Mouse (Mus musculus) MEL (cell line): ENCODE results near the gene Gosr2. TPM values are rescaled to one million over a fixed set of nuclear protein-coding genes. Genes with fewer than 3 reads are reported as not detected.
A peak's percentile ranks its signal among the peaks of the same experiment; 100 is the strongest.

Experiments
- DNase-seq: peaks from one replicate; pipeline ENCODE4 v3.0.0; 2011; ENCODE audit warnings: low read depth, low spot score
- H3K27ac ChIP-seq: 2 replicates; pipeline ENCODE4 v1.5.1; 2012; ENCODE audit warnings: low read depth, mild to moderate bottlenecking, control low read depth, low read length, moderate library complexity; ENCODE audit not compliant: control insufficient read depth
- H3K27me3 ChIP-seq, 2 experiments: fragments of 150-350 bp in 1 of 2; sonication (generic) in 1 of 2; 2 replicates each; pipeline ENCODE4 v1.6.1; 2012; ENCODE audit warnings: low read length in 2 of 2, mild to moderate bottlenecking in 2 of 2, improper control_type of control experiment in 1 of 2, moderate library complexity in 1 of 2; ENCODE audit not compliant: insufficient read depth in 2 of 2, control insufficient read depth in 1 of 2
- H3K36me3 ChIP-seq, 2 experiments: 2 replicates each; pipeline ENCODE4 v1.6.1; 2012 to 2014; ENCODE audit warnings: low read length in 2 of 2, improper control_type of control experiment in 1 of 2, inconsistent platforms in 1 of 2, mild to moderate bottlenecking in 1 of 2; ENCODE audit not compliant: insufficient read depth in 2 of 2, control insufficient read depth in 1 of 2
- H3K4me1 ChIP-seq, 2 experiments: fragments of 150-350 bp in 1 of 2; sonication (generic) in 1 of 2; 2 replicates each; pipeline ENCODE4 v1.6.1; 2012; ENCODE audit warnings: low read length in 2 of 2, improper control_type of control experiment in 1 of 2, mild to moderate bottlenecking in 1 of 2; ENCODE audit not compliant: insufficient read depth in 2 of 2, control insufficient read depth in 1 of 2
- H3K4me3 ChIP-seq, 2 experiments: fragments of 150-350 bp in 1 of 2; sonication (generic) in 1 of 2; 2 replicates each; pipeline ENCODE4 v1.5.1; 2012; ENCODE audit warnings: low read depth in 2 of 2, low read length in 2 of 2, mild to moderate bottlenecking in 2 of 2, moderate library complexity in 2 of 2, control low read depth in 1 of 2, improper control_type of control experiment in 1 of 2; ENCODE audit not compliant: control insufficient read depth in 1 of 2, insufficient read depth in 1 of 2
- H3K79me2 ChIP-seq: 2 replicates; pipeline ENCODE4 v1.6.1; 2012; ENCODE audit warnings: mild to moderate bottlenecking, low read length, moderate library complexity; ENCODE audit not compliant: control insufficient read depth, poor library complexity, insufficient read depth
- H3K9ac ChIP-seq: 2 replicates; pipeline ENCODE4 v1.6.1; 2012; ENCODE audit warnings: low read depth, mild to moderate bottlenecking, control low read depth, low read length, moderate library complexity; ENCODE audit not compliant: control insufficient read depth, poor library complexity, severe bottlenecking
- H3K9me3 ChIP-seq: fragments of 150-350 bp; sonication (generic); replicated peaks from 2 replicates; pipeline ENCODE4 v1.6.1; 2012; ENCODE audit warnings: mild to moderate bottlenecking, low read length, improper control_type of control experiment, moderate library complexity; ENCODE audit not compliant: insufficient read depth
- BHLHE40 ChIP-seq: IDR thresholded peaks from 2 replicates; pipeline ENCODE4 v1.6.1; 2012; ENCODE audit warnings: low read depth, mild to moderate bottlenecking, inconsistent platforms, low read length, improper control_type of control experiment, borderline replicate concordance
- CHD1 ChIP-seq: IDR thresholded peaks from 2 replicates; pipeline ENCODE4 v1.6.1; 2012; ENCODE audit warnings: low read depth, mild to moderate bottlenecking, inconsistent platforms, low read length, improper control_type of control experiment
- CHD2 ChIP-seq: IDR thresholded peaks from 2 replicates; pipeline ENCODE4 v1.6.1; 2011; ENCODE audit warnings: low read length, improper control_type of control experiment
- CTCF ChIP-seq, 3 experiments: IDR thresholded peaks in 2 of 3; conservative IDR thresholded peaks in 1 of 3; 2 replicates each; pipeline ENCODE4 v1.5.1; 2011 to 2012; ENCODE audit warnings: low read length in 3 of 3, low read depth in 2 of 3, mild to moderate bottlenecking in 2 of 3, improper control_type of control experiment in 1 of 3, inconsistent platforms in 1 of 3, mixed read lengths in 1 of 3, moderate library complexity in 1 of 3; ENCODE audit not compliant: control insufficient read depth in 1 of 3, insufficient read depth in 1 of 3, poor library complexity in 1 of 3, severe bottlenecking in 1 of 3
- EP300 ChIP-seq, 2 experiments: IDR thresholded peaks; 2 replicates each; pipeline ENCODE4 v1.6.1; 2011; ENCODE audit warnings: improper control_type of control experiment in 2 of 2, low read length in 2 of 2, low read depth in 1 of 2, mild to moderate bottlenecking in 1 of 2
- ETS1 ChIP-seq: IDR thresholded peaks from 2 replicates; pipeline ENCODE4 v1.6.1; 2012; ENCODE audit warnings: low read depth, mild to moderate bottlenecking, inconsistent platforms, low read length, improper control_type of control experiment, moderate library complexity
- HCFC1 ChIP-seq: IDR thresholded peaks from 2 replicates; pipeline ENCODE4 v1.6.1; 2012; ENCODE audit warnings: low read depth, mild to moderate bottlenecking, inconsistent platforms, low read length, improper control_type of control experiment, moderate library complexity
- MAFK ChIP-seq: IDR thresholded peaks from 2 replicates; pipeline ENCODE4 v1.6.1; 2011; ENCODE audit warnings: low read depth, mild to moderate bottlenecking, low read length, improper control_type of control experiment, borderline replicate concordance
- MAX ChIP-seq: IDR thresholded peaks from 2 replicates; pipeline ENCODE4 v1.6.1; 2011; ENCODE audit warnings: low read length, improper control_type of control experiment
- MYB ChIP-seq: IDR thresholded peaks from 2 replicates; pipeline ENCODE4 v1.6.1; 2011; ENCODE audit warnings: mild to moderate bottlenecking, low read depth, low read length, improper control_type of control experiment
- NELFE ChIP-seq: IDR thresholded peaks from 2 replicates; pipeline ENCODE4 v1.6.1; 2011; ENCODE audit warnings: low read depth, low read length, improper control_type of control experiment
- POLR2A ChIP-seq, 2 experiments: IDR thresholded peaks; 2 replicates each; pipeline ENCODE4 v1.6.1; 2011 to 2012; ENCODE audit warnings: low read length in 2 of 2, mild to moderate bottlenecking in 2 of 2, control low read depth in 1 of 2, improper control_type of control experiment in 1 of 2, low read depth in 1 of 2, moderate library complexity in 1 of 2; ENCODE audit not compliant: control insufficient read depth in 1 of 2, insufficient read depth in 1 of 2, poor library complexity in 1 of 2
- POLR2AphosphoS5 ChIP-seq: IDR thresholded peaks from 2 replicates; pipeline ENCODE4 v1.6.1; 2012; ENCODE audit warnings: low read depth, borderline replicate concordance, mild to moderate bottlenecking, inconsistent platforms, low read length, moderate library complexity, mixed read lengths
- RAD21 ChIP-seq: IDR thresholded peaks from 2 replicates; pipeline ENCODE4 v1.6.1; 2011; ENCODE audit warnings: mild to moderate bottlenecking, low read depth, low read length, improper control_type of control experiment
- RCOR1 ChIP-seq: IDR thresholded peaks from 2 replicates; pipeline ENCODE4 v1.6.1; 2012; ENCODE audit warnings: low read depth, mild to moderate bottlenecking, inconsistent platforms, low read length, improper control_type of control experiment
- SMC3 ChIP-seq: IDR thresholded peaks from 2 replicates; pipeline ENCODE4 v1.6.1; 2011; ENCODE audit warnings: low read depth, low read length, improper control_type of control experiment
- TCF12 ChIP-seq: IDR thresholded peaks from 2 replicates; pipeline ENCODE4 v1.6.1; 2014; ENCODE audit warnings: low read depth, mild to moderate bottlenecking, inconsistent platforms, low read length, improper control_type of control experiment, moderate library complexity
- UBTF ChIP-seq: IDR thresholded peaks from 2 replicates; pipeline ENCODE4 v1.6.1; 2012; ENCODE audit warnings: low read depth, mild to moderate bottlenecking, inconsistent platforms, low read length, improper control_type of control experiment, moderate library complexity, borderline replicate concordance; ENCODE audit not compliant: insufficient read depth
- ZC3H11A ChIP-seq: IDR thresholded peaks from 2 replicates; pipeline ENCODE4 v1.6.1; 2012; ENCODE audit warnings: low read depth, mild to moderate bottlenecking, inconsistent platforms, low read length, improper control_type of control experiment
- ZMIZ1 ChIP-seq: IDR thresholded peaks from 2 replicates; pipeline ENCODE4 v1.6.1; 2012; ENCODE audit warnings: low read depth, mild to moderate bottlenecking, inconsistent platforms, low read length, improper control_type of control experiment, moderate library complexity
- ZNF384 ChIP-seq: IDR thresholded peaks from 2 replicates; pipeline ENCODE4 v1.6.1; 2012; ENCODE audit warnings: low read depth, mild to moderate bottlenecking, inconsistent platforms, low read length, improper control_type of control experiment
- polyA plus RNA-seq, 2 experiments: library from polyadenylated mRNA; stranded (reverse) in 1 of 2; unstranded in 1 of 2; fragments of >175 nt in 1 of 2; fragments of >200 nt in 1 of 2; gene quantifications; 2 replicates each; pipeline versions ENCODE4 v1.2.1 to v1.2.4; 2012; ENCODE audit warnings: low replicate concordance in 2 of 2, low read depth in 1 of 2; ENCODE audit not compliant: insufficient read length in 2 of 2, insufficient read depth in 1 of 2, missing spikeins in 1 of 2
- total RNA-seq: library from RNA; depleted of rRNA; stranded (reverse); fragments of 300-350 nt; gene quantifications from 2 replicates; pipeline ENCODE4 v1.2.3, GENCODE M21; 2012

Gosr2 gene
- total and polyA plus RNA-seq, 3 experiments: 101 to 149 TPM; not detected in 1

DNA sequence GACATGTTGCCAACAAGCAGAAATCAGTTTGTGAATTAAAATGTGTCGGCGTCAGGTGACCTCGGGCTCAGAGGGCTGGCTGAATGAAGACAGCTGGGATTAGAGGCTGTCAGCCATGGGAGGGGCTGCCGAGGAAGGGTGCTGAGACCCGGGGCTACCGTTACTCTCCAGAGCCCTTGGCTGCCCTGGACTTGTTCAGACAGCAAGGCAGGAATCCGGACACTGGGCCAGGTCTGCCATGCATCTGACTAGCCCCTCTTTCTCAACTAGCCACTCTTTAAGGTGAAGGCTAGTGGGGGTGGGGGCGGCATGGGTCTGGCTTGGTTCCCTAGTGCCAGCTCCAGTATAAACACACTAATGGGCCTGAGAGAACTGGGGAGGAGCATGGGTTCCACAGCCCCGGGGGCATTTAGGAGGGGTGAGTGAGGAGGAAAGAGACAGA, 24.4 kb upstream of the Gosr2 start:
- no peak for TF ChIP-seq HCFC1
- no peak for TF ChIP-seq CHD1
- TF ChIP-seq ZNF384: no peak
- TF ChIP-seq NELFE: no peak
- no peak for TF ChIP-seq MAX
- TF ChIP-seq ZC3H11A: no peak
- TF ChIP-seq RCOR1: no peak
- TF ChIP-seq SMC3: no peak
- H3K27ac ChIP-seq: no peak overlapping the region
- no peak overlapping the region for H3K9ac ChIP-seq
- no peak for DNase-seq
- no peak overlapping the region for H3K4me3 ChIP-seq
- no peaks in the 10 kb centered on the region for H3K9me3 ChIP-seq
- H3K27me3 ChIP-seq: peaks cover 0 to 2% of the 10 kb centered on the region in 2 experiments; a peak in 1 of 4 replicates
- H3K79me2 ChIP-seq: no peaks in the 10 kb centered on the region
- H3K36me3 ChIP-seq: no peaks in the 10 kb centered on the region
- no peaks in the 10 kb centered on the region for H3K4me1 ChIP-seq

DNA sequence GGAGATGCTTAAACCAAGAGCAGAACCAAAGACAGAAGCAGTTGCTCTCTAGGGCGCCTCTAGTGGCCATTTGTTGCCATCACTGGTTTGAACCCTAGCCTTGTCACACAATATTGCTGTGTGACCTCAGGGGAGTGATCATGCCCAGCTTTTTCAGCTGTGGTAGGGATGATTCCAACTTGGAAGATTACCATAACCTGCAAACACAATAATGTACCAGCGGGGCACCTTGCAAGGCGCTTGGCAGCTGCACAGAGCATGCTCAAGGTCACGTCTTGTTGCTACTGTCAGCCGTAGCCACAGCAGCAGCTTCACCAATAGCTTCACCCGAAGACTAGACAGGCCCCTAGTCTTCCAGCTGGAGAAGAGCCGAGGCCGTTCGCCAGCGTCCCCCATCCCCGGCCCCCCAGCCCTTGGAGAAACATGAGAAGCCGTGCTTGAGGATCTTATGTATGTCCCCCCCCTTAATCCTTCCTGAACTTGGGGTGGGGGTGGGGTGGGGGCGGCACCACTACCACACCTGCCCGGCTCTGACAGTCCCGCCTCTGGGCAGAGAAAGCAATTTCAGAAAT, 23.9 kb upstream of the Gosr2 start:
- H3K9ac ChIP-seq: no peak overlapping the region
- H3K79me2 ChIP-seq: no peaks in the 10 kb centered on the region
- DNase-seq: peak; percentile 28
- TF ChIP-seq UBTF: no peak
- TF ChIP-seq CTCF (IDR thresholded peaks at IDR 0.05 in 2 of 3, conservative IDR thresholded peaks at IDR 0.05 in 1 of 3; ENCODE audit: control insufficient read depth in 1 of 3, insufficient read depth in 1 of 3, low read depth in 2 of 3, low read length in 3 of 3, poor library complexity in 1 of 3, severe bottlenecking in 1 of 3): peak; percentile 62 to 80 (median 67)
- TF ChIP-seq SMC3: no peak
- H3K27me3 ChIP-seq: peaks cover 0 to 2% of the 10 kb centered on the region in 2 experiments; a peak in 1 of 4 replicates
- no peaks in the 10 kb centered on the region for H3K36me3 ChIP-seq
- no peak overlapping the region for H3K27ac ChIP-seq
- H3K9me3 ChIP-seq: no peaks in the 10 kb centered on the region
- H3K4me1 ChIP-seq: no peaks in the 10 kb centered on the region
- no peak overlapping the region for H3K4me3 ChIP-seq

DNA sequence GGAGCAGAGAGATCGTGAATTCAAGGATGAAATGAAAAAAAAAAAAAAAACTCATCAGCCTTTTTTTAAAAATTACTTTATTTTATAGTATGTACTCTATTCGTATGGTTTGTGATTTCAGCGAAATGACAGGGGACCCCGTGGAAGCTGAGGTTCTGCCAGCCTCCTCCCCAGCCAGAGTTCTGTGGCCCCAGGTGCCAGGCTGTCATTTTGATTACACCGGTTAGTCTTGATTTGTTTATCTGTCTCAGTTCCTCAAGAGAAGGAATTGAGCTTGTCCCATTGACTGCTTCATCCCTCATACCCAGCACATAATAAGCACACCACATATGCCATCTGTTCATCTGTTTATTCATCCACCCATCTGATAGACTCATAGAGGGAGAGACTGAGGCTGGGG, 21.7 kb upstream of the Gosr2 start:
- TF ChIP-seq RCOR1 (no peak), MAFK (no peak), HCFC1 (no peak), EP300 (IDR thresholded peaks at IDR 0.05; ENCODE audit: low read depth in 1 of 2, low read length in 2 of 2) (no peak), ETS1 (no peak), CHD2 (no peak), POLR2A (IDR thresholded peaks at IDR 0.05; ENCODE audit: control insufficient read depth in 1 of 2, insufficient read depth in 1 of 2, low read depth in 1 of 2, low read length in 2 of 2, poor library complexity in 1 of 2) (no peak), BHLHE40 (no peak), ZMIZ1 (no peak), MYB (no peak), TCF12 (no peak), RAD21 (no peak), POLR2AphosphoS5 (no peak)
- TF ChIP-seq, all 39 proteins: peak for 0
- no peak for DNase-seq
- H3K36me3 ChIP-seq: no peaks in the 10 kb centered on the region
- H3K4me3 ChIP-seq: no peak overlapping the region
- no peaks in the 10 kb centered on the region for H3K9me3 ChIP-seq
- H3K79me2 ChIP-seq: no peaks in the 10 kb centered on the region
- H3K9ac ChIP-seq: no peak overlapping the region
- H3K4me1 ChIP-seq: no peaks in the 10 kb centered on the region
- peaks cover 0 to 2% of the 10 kb centered on the region in 2 experiments; a peak in 1 of 4 replicates for H3K27me3 ChIP-seq
- no peak overlapping the region for H3K27ac ChIP-seq
